Mouse (Mus musculus): ENCODE data around the gene Akap8.

Gene Akap8

GRCm38 (mm10) chr17:32320597-32321389 lies at the start of gene Akap8:
Gene Akap8, minus strand, starts transcription at chr17:32321238.
- in situ Hi-C loops (cut with MboI, MseI), result loop anchor here in 1 of 2 experiments (5.0 kb wide), 2 partner anchors 42 to 1572 kb away; partner anchors contain the start of gene Kifc1

- in situ Hi-C loops (cut with MboI, MseI), result no loop called here
Measured at GRCm38 (mm10) chr17:32368991-32369578, 48.0 kb upstream of the Akap8 start.

GRCm38 (mm10) chr17:32367706-32368105 lies 46.7 kb upstream of the Akap8 start:
- in situ Hi-C loops (cut with MboI, MseI), result no loop called here

- in situ Hi-C loops (cut with MboI, MseI), result no loop called here
Measured at GRCm38 (mm10) chr17:32365296-32365695, 44.3 kb upstream of the Akap8 start.

GRCm38 (mm10) chr17:32364850-32365249 lies 43.8 kb upstream of the Akap8 start:
- in situ Hi-C loops (cut with MboI, MseI), result loop anchor here in 1 of 2 experiments (5.0 kb wide), 1 partner anchor 43 kb away; the partner anchor contains the start of gene Akap8

- in situ Hi-C loops (cut with MboI, MseI), result loop anchor here in 1 of 2 experiments (5.0 kb wide), 1 partner anchor 42 kb away; the partner anchor contains the start of gene Akap8
Measured at GRCm38 (mm10) chr17:32364331-32364730, 43.3 kb upstream of the Akap8 start.

GRCm38 (mm10) chr17:32363821-32364301 lies 42.8 kb upstream of the Akap8 start:
- in situ Hi-C loops (cut with MboI, MseI), result loop anchor here in 1 of 2 experiments (5.0 kb wide), 1 partner anchor 42 kb away; the partner anchor contains the start of gene Akap8

- in situ Hi-C loops (cut with MboI, MseI), result loop anchor here in 1 of 2 experiments (5.0 kb wide), 1 partner anchor 40 kb away; the partner anchor contains the start of gene Akap8
Measured at GRCm38 (mm10) chr17:32362686-32363085, 41.6 kb upstream of the Akap8 start.

GRCm38 (mm10) chr17:32359928-32360327 lies 38.9 kb upstream of the Akap8 start:
- in situ Hi-C loops (cut with MboI, MseI), result loop anchor here (5.0 kb wide), 3 partner anchors 37 to 67 kb away; partner anchors contain the start of gene Akap8 (in 1 of the 2)

GRCm38 (mm10) chr17:32358943-32359340 lies 37.9 kb upstream of the Akap8 start:
- in situ Hi-C loops (cut with MboI, MseI), result loop anchor here in 1 of 2 experiments (5.0 kb wide), 2 partner anchors 38 to 68 kb away; no protein-coding TSS in a partner anchor

GRCm38 (mm10) chr17:32358192-32358942 lies 37.3 kb upstream of the Akap8 start:
- in situ Hi-C loops (cut with MboI, MseI), result loop anchor here in 1 of 2 experiments (5.0 kb wide), 2 partner anchors 39 to 69 kb away; no protein-coding TSS in a partner anchor

GRCm38 (mm10) chr17:32356766-32357760 lies 36.0 kb upstream of the Akap8 start:
- in situ Hi-C loops (cut with MboI, MseI), result loop anchor here in 1 of 2 experiments (5.0 kb wide), 2 partner anchors 40 to 70 kb away; no protein-coding TSS in a partner anchor

GRCm38 (mm10) chr17:32356281-32356680 lies 35.2 kb upstream of the Akap8 start:
- in situ Hi-C loops (cut with MboI, MseI), result loop anchor here in 1 of 2 experiments (5.0 kb wide), 2 partner anchors 41 to 71 kb away; no protein-coding TSS in a partner anchor

GRCm38 (mm10) chr17:32355031-32355430 lies 34.0 kb upstream of the Akap8 start:
- in situ Hi-C loops (cut with MboI, MseI), result loop anchor here in 1 of 2 experiments (5.0 kb wide), 2 partner anchors 42 to 72 kb away; no protein-coding TSS in a partner anchor

- in situ Hi-C loops (cut with MboI, MseI), result no loop called here
Measured at GRCm38 (mm10) chr17:32354211-32354610, 33.2 kb upstream of the Akap8 start.

GRCm38 (mm10) chr17:32353696-32354095 lies 32.7 kb upstream of the Akap8 start:
- in situ Hi-C loops (cut with MboI, MseI), result no loop called here

- in situ Hi-C loops (cut with MboI, MseI), result no loop called here
Measured at GRCm38 (mm10) chr17:32351726-32352125, 30.7 kb upstream of the Akap8 start.

- in situ Hi-C loops (cut with MboI, MseI), result no loop called here
Measured at GRCm38 (mm10) chr17:32351269-32351668, 30.2 kb upstream of the Akap8 start.

GRCm38 (mm10) chr17:32350382-32350983 lies 29.4 kb upstream of the Akap8 start, which contains the start of gene Akap8l:
Gene Akap8l, minus strand, starts transcription at chr17:32350607.
- in situ Hi-C loops (cut with MboI, MseI), result no loop called here
